Mouse (Mus musculus): ENCODE results near the gene Zfp719. TPM values are rescaled to one million over a fixed set of nuclear protein-coding genes. Genes with fewer than 3 reads are reported as not detected.

The Zfp719 gene
- polyA plus RNA-seq, 1 experiment from 2014 or later, result 19.6 TPM

GRCm38 (mm10) chr7:43613816-43614551 is 34.6 kb downstream of the Zfp719 start:
- Histone ChIP-seq H3K27me3 (ENCODE audit: control insufficient read depth, insufficient read depth, low read length) (no peaks in the 10 kb centered on the region), H3K4me2 (ENCODE audit: low read depth, low read length) (no peak overlapping the region), H3K9ac (replicated peaks; ENCODE audit: low read length) (no peak overlapping the region), H3K27ac (replicated peaks; ENCODE audit: low read depth, low read length) (no peak overlapping the region), H3K4me1 (ENCODE audit: control insufficient read depth, insufficient read depth, low read length) (no peaks in the 10 kb centered on the region), H3K4me3 (ENCODE audit: low read depth, low read length) (no peak overlapping the region), H3K9me3 (replicated peaks; ENCODE audit: control insufficient read depth, low read length) (no peaks in the 10 kb centered on the region), H3K36me3 (replicated peaks; ENCODE audit: control insufficient read depth, insufficient read depth, low read depth, low read length) (no peaks in the 10 kb centered on the region)
- 87% methylated on average over 13 of the region's 14 CpGs for WGBS
- DNase-seq (ENCODE audit: low spot score) (no peak), ATAC-seq (replicated peaks; ENCODE audit: insufficient number of reproducible peaks, low FRiP score, low TSS enrichment, low read depth) (no peak)

GRCm38 (mm10) chr7:43622927-43623326 is 43.5 kb downstream of the Zfp719 start:
- WGBS, result 82% methylated on average over 7 of the region's 7 CpGs
- Histone ChIP-seq H3K27me3 (ENCODE audit: control insufficient read depth, insufficient read depth, low read length) (no peaks in the 10 kb centered on the region), H3K9me3 (replicated peaks; ENCODE audit: control insufficient read depth, low read length) (no peaks in the 10 kb centered on the region), H3K36me3 (replicated peaks; ENCODE audit: control insufficient read depth, insufficient read depth, low read depth, low read length) (no peaks in the 10 kb centered on the region), H3K4me1 (ENCODE audit: control insufficient read depth, insufficient read depth, low read length) (no peaks in the 10 kb centered on the region), H3K27ac (replicated peaks; ENCODE audit: low read depth, low read length) (no peak overlapping the region), H3K9ac (replicated peaks; ENCODE audit: low read length) (no peak overlapping the region), H3K4me2 (ENCODE audit: low read depth, low read length) (no peak overlapping the region), H3K4me3 (ENCODE audit: low read depth, low read length) (no peak overlapping the region)
- DNase-seq (ENCODE audit: low spot score) (no peak), ATAC-seq (replicated peaks; ENCODE audit: insufficient number of reproducible peaks, low FRiP score, low TSS enrichment, low read depth) (no peak)

- Histone ChIP-seq H3K27me3 (ENCODE audit: control insufficient read depth, insufficient read depth, low read length) (no peaks in the 10 kb centered on the region), H3K27ac (replicated peaks; ENCODE audit: low read depth, low read length) (no peak overlapping the region), H3K36me3 (replicated peaks; ENCODE audit: control insufficient read depth, insufficient read depth, low read depth, low read length) (no peaks in the 10 kb centered on the region), H3K4me1 (ENCODE audit: control insufficient read depth, insufficient read depth, low read length) (no peaks in the 10 kb centered on the region), H3K9ac (replicated peaks; ENCODE audit: low read length) (no peak overlapping the region), H3K9me3 (replicated peaks; ENCODE audit: control insufficient read depth, low read length) (no peaks in the 10 kb centered on the region), H3K4me2 (ENCODE audit: low read depth, low read length) (no peak overlapping the region), H3K4me3 (ENCODE audit: low read depth, low read length) (no peak overlapping the region)
- peak; percentile 36 for DNase-seq (ENCODE audit: low spot score)
- ATAC-seq (replicated peaks; ENCODE audit: insufficient number of reproducible peaks, low FRiP score, low TSS enrichment, low read depth), result peak; percentile 56; the same call in 1 of the 2 replicates
- 13% methylated on average over 10 of the region's 10 CpGs for WGBS
These were observed 44.4 kb downstream of the Zfp719 start for GRCm38 (mm10) chr7:43623819-43624218.

- H3K9ac ChIP-seq (replicated peaks; ENCODE audit: low read length), result no peak overlapping the region
These were observed 45.7 kb downstream of the Zfp719 start for GRCm38 (mm10) chr7:43625065-43625464.

GRCm38 (mm10) chr7:43625794-43626422 is 46.5 kb downstream of the Zfp719 start:
- Histone ChIP-seq H3K4me1 (ENCODE audit: control insufficient read depth, insufficient read depth, low read length) (no peaks in the 10 kb centered on the region), H3K27me3 (ENCODE audit: control insufficient read depth, insufficient read depth, low read length) (no peaks in the 10 kb centered on the region), H3K36me3 (replicated peaks; ENCODE audit: control insufficient read depth, insufficient read depth, low read depth, low read length) (no peaks in the 10 kb centered on the region), H3K4me3 (ENCODE audit: low read depth, low read length) (no peak overlapping the region), H3K27ac (replicated peaks; ENCODE audit: low read depth, low read length) (no peak overlapping the region), H3K9me3 (replicated peaks; ENCODE audit: control insufficient read depth, low read length) (no peaks in the 10 kb centered on the region), H3K4me2 (ENCODE audit: low read depth, low read length) (no peak overlapping the region), H3K9ac (replicated peaks; ENCODE audit: low read length) (no peak overlapping the region)
- DNase-seq (ENCODE audit: low spot score) (no peak), ATAC-seq (replicated peaks; ENCODE audit: insufficient number of reproducible peaks, low FRiP score, low TSS enrichment, low read depth) (no peak)
- WGBS, result 81% methylated on average over 8 of the region's 8 CpGs

More at GRCm38 (mm10) chr7:43625065-43625464, 45.7 kb downstream of the Zfp719 start:
- DNase-seq (ENCODE audit: low spot score) (no peak), ATAC-seq (replicated peaks; ENCODE audit: insufficient number of reproducible peaks, low FRiP score, low TSS enrichment, low read depth) (no peak)
- H3K9me3 ChIP-seq (replicated peaks; ENCODE audit: control insufficient read depth, low read length), result no peaks in the 10 kb centered on the region
- H3K4me2 ChIP-seq (ENCODE audit: low read depth, low read length), result no peak overlapping the region
- no peaks in the 10 kb centered on the region for H3K27me3 ChIP-seq (ENCODE audit: control insufficient read depth, insufficient read depth, low read length)
- no peaks in the 10 kb centered on the region for H3K4me1 ChIP-seq (ENCODE audit: control insufficient read depth, insufficient read depth, low read length)
- 52% methylated on average over 3 of the region's 3 CpGs for WGBS
- H3K27ac ChIP-seq (replicated peaks; ENCODE audit: low read depth, low read length), result no peak overlapping the region
- no peaks in the 10 kb centered on the region for H3K36me3 ChIP-seq (replicated peaks; ENCODE audit: control insufficient read depth, insufficient read depth, low read depth, low read length)
- no peak overlapping the region for H3K4me3 ChIP-seq (ENCODE audit: low read depth, low read length)

GRCm38 (mm10) chr7:43633940-43634339 is 54.5 kb downstream of the Zfp719 start:
- Histone ChIP-seq H3K4me1 (ENCODE audit: control insufficient read depth, insufficient read depth, low read length) (no peaks in the 10 kb centered on the region), H3K9ac (replicated peaks; ENCODE audit: low read length) (no peak overlapping the region), H3K4me2 (ENCODE audit: low read depth, low read length) (no peak overlapping the region), H3K4me3 (ENCODE audit: low read depth, low read length) (no peak overlapping the region), H3K27me3 (ENCODE audit: control insufficient read depth, insufficient read depth, low read length) (no peaks in the 10 kb centered on the region), H3K36me3 (replicated peaks; ENCODE audit: control insufficient read depth, insufficient read depth, low read depth, low read length) (no peaks in the 10 kb centered on the region), H3K27ac (replicated peaks; ENCODE audit: low read depth, low read length) (no peak overlapping the region), H3K9me3 (replicated peaks; ENCODE audit: control insufficient read depth, low read length) (no peaks in the 10 kb centered on the region)
- DNase-seq (ENCODE audit: low spot score), result no peak
- ATAC-seq (replicated peaks; ENCODE audit: insufficient number of reproducible peaks, low FRiP score, low TSS enrichment, low read depth), result no peak
- WGBS, result 82% methylated on average over 4 of the region's 4 CpGs

GRCm38 (mm10) chr7:43634500-43634899 is 55.1 kb downstream of the Zfp719 start, which contains the start of gene Ceacam18:
TSS of gene Ceacam18 (plus strand) at chr7:43634707.
- H3K36me3 ChIP-seq (replicated peaks; ENCODE audit: control insufficient read depth, insufficient read depth, low read depth, low read length), result no peaks in the 10 kb centered on the region
- no peak within 1 kb of the TSS for H3K4me3 ChIP-seq (ENCODE audit: low read depth, low read length)
- H3K4me1 ChIP-seq (ENCODE audit: control insufficient read depth, insufficient read depth, low read length), result no peaks in the 10 kb centered on the region
- ATAC-seq (replicated peaks; ENCODE audit: insufficient number of reproducible peaks, low FRiP score, low TSS enrichment, low read depth) (no peak), DNase-seq (ENCODE audit: low spot score) (no peak)
- 65% methylated on average over 6 of the region's 6 CpGs for WGBS
- no peaks in the 10 kb centered on the region for H3K9me3 ChIP-seq (replicated peaks; ENCODE audit: control insufficient read depth, low read length)
- no peaks in the 10 kb centered on the region for H3K27me3 ChIP-seq (ENCODE audit: control insufficient read depth, insufficient read depth, low read length)
- H3K4me2 ChIP-seq (ENCODE audit: low read depth, low read length), result no peak within 1 kb of the TSS
- no peak within 1 kb of the TSS for H3K27ac ChIP-seq (replicated peaks; ENCODE audit: low read depth, low read length)
- H3K9ac ChIP-seq (replicated peaks; ENCODE audit: low read length), result no peak within 1 kb of the TSS

GRCm38 (mm10) chr7:43636194-43636593 is 56.8 kb downstream of the Zfp719 start:
- no peak overlapping the region for H3K4me3 ChIP-seq (ENCODE audit: low read depth, low read length)
- no peak for ATAC-seq (replicated peaks; ENCODE audit: insufficient number of reproducible peaks, low FRiP score, low TSS enrichment, low read depth)
- H3K36me3 ChIP-seq (replicated peaks; ENCODE audit: control insufficient read depth, insufficient read depth, low read depth, low read length), result no peaks in the 10 kb centered on the region
- H3K27ac ChIP-seq (replicated peaks; ENCODE audit: low read depth, low read length), result no peak overlapping the region
- no peaks in the 10 kb centered on the region for H3K27me3 ChIP-seq (ENCODE audit: control insufficient read depth, insufficient read depth, low read length)
- no peaks in the 10 kb centered on the region for H3K4me1 ChIP-seq (ENCODE audit: control insufficient read depth, insufficient read depth, low read length)
- no peak for DNase-seq (ENCODE audit: low spot score)
- no peaks in the 10 kb centered on the region for H3K9me3 ChIP-seq (replicated peaks; ENCODE audit: control insufficient read depth, low read length)
- 63% methylated on average over 2 of the region's 2 CpGs for WGBS
- H3K4me2 ChIP-seq (ENCODE audit: low read depth, low read length), result no peak overlapping the region
- no peak overlapping the region for H3K9ac ChIP-seq (replicated peaks; ENCODE audit: low read length)
